Mouse (Mus musculus) thymus, adult 2 months (tissue): ENCODE measurements around the gene Zswim4.

Source experiments
- CTCF ChIP-seq: fragments of 200-500 bp; IDR thresholded peaks from 2 replicates; pipeline ENCODE4 v1.5.1; 2012; ENCODE audit warnings: mild to moderate bottlenecking, control low read depth, low read length, moderate library complexity, borderline replicate concordance; ENCODE audit not compliant: control insufficient read depth, poor library complexity, insufficient read depth; ENCODE audit errors: extremely low read depth
- POLR2A ChIP-seq: fragments of 200-500 bp; IDR thresholded peaks from 2 replicates; pipeline ENCODE4 v1.6.1; 2012; ENCODE audit warnings: mild to moderate bottlenecking, low read length, control low read depth, moderate library complexity; ENCODE audit not compliant: control insufficient read depth, poor library complexity, insufficient read depth; ENCODE audit errors: extremely low read depth

DNA sequence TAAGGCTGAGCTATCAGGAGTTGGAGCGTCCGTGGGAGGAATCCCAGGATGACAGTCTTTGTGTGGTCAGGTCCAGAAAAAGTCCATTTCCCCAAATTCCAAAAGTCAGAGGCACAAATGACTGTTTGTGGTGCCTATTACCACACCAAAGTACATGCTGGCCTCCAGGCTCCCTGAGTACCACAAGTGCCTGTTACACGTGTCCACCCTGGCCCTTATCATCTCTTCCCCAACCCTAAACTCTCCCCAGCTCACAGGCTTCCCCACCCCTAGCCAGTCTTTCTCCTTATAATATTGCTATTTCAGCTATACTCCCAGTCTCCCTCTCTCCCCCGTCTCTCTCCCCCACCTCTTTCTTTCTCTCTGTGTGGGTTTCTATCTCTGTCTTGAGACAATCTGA lies 35.4 kb upstream of the Zswim4 start:
- no peak for TF ChIP-seq CTCF
- TF ChIP-seq POLR2A = no peak
